ENCODE assay signal across 24 mouse cellular contexts in the genomic region with DNA sequence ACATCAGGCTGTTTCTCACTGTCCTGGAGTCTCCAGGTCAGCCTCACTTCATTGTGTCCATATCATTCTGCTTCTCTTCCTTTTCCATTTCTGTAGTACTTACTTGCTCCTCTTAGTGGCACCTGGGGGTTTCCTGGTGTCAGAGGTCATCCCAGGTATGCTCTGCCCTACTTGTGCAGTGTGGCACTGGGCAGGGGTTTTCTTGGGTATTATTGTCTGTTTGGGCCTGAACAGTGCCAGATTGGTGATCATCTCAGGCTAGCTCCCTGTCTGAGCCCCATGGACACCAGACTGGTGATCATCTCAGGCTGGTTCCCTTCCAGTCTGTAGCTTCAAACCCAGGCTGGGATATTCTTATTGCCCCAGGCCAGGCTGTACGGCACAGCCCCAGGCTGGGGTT.
A peak's percentile ranks its signal among the peaks of the same experiment; 100 is the strongest.
DNase-seq lines count a peak whose midpoint lies in the region; ATAC-seq lines count a peak whose summit lies in the region.
"Had no signal": no experiment of that assay in that cellular context is flagged by ENCODE, and none has a peak within 500 bp of the region (broad histone marks: within the 10 kb centered on the region; RNA-seq: fewer than 3 reads in every experiment).

No protein-coding gene starts in this region.

- 0 out of 2 replicates have a peak, but pooled peaks have one; percentile 21 for ATAC-seq in limb, embryonic 11.5 days (ENCODE audit: insufficient number of reproducible peaks, low FRiP score, low TSS enrichment, low read depth)
- ATAC-seq in midbrain, embryonic 13.5 days = 0 out of 2 replicates have a peak, but pooled peaks have one; percentile 20
- ATAC-seq in midbrain, embryonic 14.5 days (ENCODE audit: low FRiP score, low TSS enrichment) = no peak
- ATAC-seq: activated CD4-positive, CD25-positive, alpha-beta regulatory T cell, adult 4 months; CD4-positive, CD25-positive, alpha-beta regulatory T cell, adult 4 months; forebrain, embryonic 13.5 days; forebrain, embryonic 15.5 days; Patski had no signal

- H3K4me3 ChIP-seq in limb, embryonic 11.5 days (ENCODE audit: low read depth, low read length) = no peak overlapping the region
- no peak overlapping the region for H3K4me3 ChIP-seq in limb, embryonic 10.5 days
- H3K4me3 ChIP-seq in midbrain, embryonic 13.5 days (replicated peaks) = no peak overlapping the region
- H3K4me3 ChIP-seq in midbrain, embryonic 14.5 days (replicated peaks; ENCODE audit: low read depth, low read length) = no peak overlapping the region
- H3K4me3 ChIP-seq: embryonic facial prominence, embryonic 10.5 days; embryonic facial prominence, embryonic 12.5 days; forebrain, embryonic 13.5 days; forebrain, embryonic 15.5 days had no signal

- H3K27me3 ChIP-seq in limb, embryonic 11.5 days (ENCODE audit: control insufficient read depth, insufficient read depth, low read length) = no peaks in the 10 kb centered on the region
- H3K27me3 ChIP-seq in limb, embryonic 10.5 days (ENCODE audit: low read depth, poor library complexity, severe bottlenecking) = no peaks in the 10 kb centered on the region
- H3K27me3 ChIP-seq in midbrain, embryonic 13.5 days = no peaks in the 10 kb centered on the region
- no peaks in the 10 kb centered on the region for H3K27me3 ChIP-seq in midbrain, embryonic 14.5 days (ENCODE audit: control insufficient read depth, insufficient read depth, low read length)
- H3K27me3 ChIP-seq: CH12.LX; embryonic facial prominence, embryonic 12.5 days; forebrain, embryonic 13.5 days; forebrain, embryonic 15.5 days; Patski had no signal

- no peak overlapping the region for H3K27ac ChIP-seq in limb, embryonic 11.5 days (replicated peaks; ENCODE audit: low read depth, low read length)
- H3K27ac ChIP-seq in limb, embryonic 10.5 days = no peak overlapping the region
- H3K27ac ChIP-seq in midbrain, embryonic 13.5 days = no peak overlapping the region
- H3K27ac ChIP-seq in midbrain, embryonic 14.5 days (replicated peaks; ENCODE audit: low read depth, low read length) = no peak overlapping the region
- H3K27ac ChIP-seq: embryonic facial prominence, embryonic 10.5 days; embryonic facial prominence, embryonic 12.5 days; forebrain, embryonic 13.5 days; forebrain, embryonic 15.5 days had no signal

- WGBS in limb, embryonic 11.5 days = 67% methylated on average over 1 of the region's 1 CpGs
- 80% methylated on average over 1 of the region's 1 CpGs for WGBS in limb, embryonic 10.5 days
- WGBS in midbrain, embryonic 13.5 days = 94% methylated on average over 1 of the region's 1 CpGs
- WGBS in midbrain, embryonic 14.5 days = 96% methylated on average over 1 of the region's 1 CpGs

- no peaks in the 10 kb centered on the region for H3K36me3 ChIP-seq in limb, embryonic 11.5 days (ENCODE audit: control insufficient read depth, insufficient read depth, low read length)
- H3K36me3 ChIP-seq in limb, embryonic 10.5 days = no peaks in the 10 kb centered on the region
- no peaks in the 10 kb centered on the region for H3K36me3 ChIP-seq in midbrain, embryonic 13.5 days
- no peaks in the 10 kb centered on the region for H3K36me3 ChIP-seq in midbrain, embryonic 14.5 days (ENCODE audit: control insufficient read depth, insufficient read depth, low read length)
- H3K36me3 ChIP-seq: embryonic facial prominence, embryonic 10.5 days; embryonic facial prominence, embryonic 12.5 days; forebrain, embryonic 15.5 days; G1E had no signal

- DNase-seq in heart, adult 11 months = peak; percentile 79
- DNase-seq in heart, adult 9 months (ENCODE audit: low spot score in 2 of 2) = no peak
- DNase-seq in limb, embryonic 11.5 days (ENCODE audit: low spot score) = no peak
- no peak for DNase-seq in limb, embryonic 10.5 days (ENCODE audit: low spot score)
- no peak for DNase-seq in midbrain, embryonic 14.5 days
- DNase-seq: adrenal gland, adult 8-10 months; adrenal gland, postnatal 14 days; adrenal gland, postnatal 36 days; B cell, adult 2 months; cerebellum, adult 11-12 months; cerebellum, adult 2 months; cerebellum, adult 9-10 months; cerebellum, postnatal 10 days; cerebellum, postnatal 25 days had no signal

- no peaks in the 10 kb centered on the region for H3K9me3 ChIP-seq in limb, embryonic 11.5 days (ENCODE audit: control insufficient read depth, low read length)
- no peaks in the 10 kb centered on the region for H3K9me3 ChIP-seq in limb, embryonic 10.5 days (replicated peaks)
- H3K9me3 ChIP-seq in midbrain, embryonic 13.5 days = no peaks in the 10 kb centered on the region
- no peaks in the 10 kb centered on the region for H3K9me3 ChIP-seq in midbrain, embryonic 14.5 days (ENCODE audit: control insufficient read depth, low read length)
- H3K9me3 ChIP-seq: embryonic facial prominence, embryonic 10.5 days; embryonic facial prominence, embryonic 12.5 days; forebrain, embryonic 13.5 days; forebrain, embryonic 15.5 days; G1E had no signal

- no peak overlapping the region for H3K4me2 ChIP-seq in limb, embryonic 11.5 days (ENCODE audit: low read depth, severe bottlenecking)
- H3K4me2 ChIP-seq in midbrain, embryonic 13.5 days (replicated peaks) = no peak overlapping the region
- H3K4me2 ChIP-seq in midbrain, embryonic 14.5 days (ENCODE audit: low read length) = no peak overlapping the region
- H3K4me2 ChIP-seq: embryonic facial prominence, embryonic 12.5 days; forebrain, embryonic 13.5 days; forebrain, embryonic 15.5 days had no signal

- H3K9ac ChIP-seq in limb, embryonic 11.5 days (ENCODE audit: low read length) = no peak overlapping the region
- H3K9ac ChIP-seq in midbrain, embryonic 13.5 days (replicated peaks) = no peak overlapping the region
- H3K9ac ChIP-seq in midbrain, embryonic 14.5 days (replicated peaks; ENCODE audit: low read length) = no peak overlapping the region
- H3K9ac ChIP-seq: embryonic facial prominence, embryonic 12.5 days; forebrain, embryonic 13.5 days; forebrain, embryonic 15.5 days had no signal

- H3K4me1 ChIP-seq in limb, embryonic 11.5 days (ENCODE audit: control insufficient read depth, insufficient read depth, low read length) = no peaks in the 10 kb centered on the region
- H3K4me1 ChIP-seq in limb, embryonic 10.5 days = no peaks in the 10 kb centered on the region
- H3K4me1 ChIP-seq in midbrain, embryonic 13.5 days (replicated peaks) = no peaks in the 10 kb centered on the region
- H3K4me1 ChIP-seq in midbrain, embryonic 14.5 days (ENCODE audit: control insufficient read depth, insufficient read depth, low read length) = no peaks in the 10 kb centered on the region
- H3K4me1 ChIP-seq: embryonic facial prominence, embryonic 10.5 days; forebrain, embryonic 13.5 days; forebrain, embryonic 15.5 days had no signal
